8 mouse cellular contexts compared by ENCODE assay signal in the genomic region with DNA sequence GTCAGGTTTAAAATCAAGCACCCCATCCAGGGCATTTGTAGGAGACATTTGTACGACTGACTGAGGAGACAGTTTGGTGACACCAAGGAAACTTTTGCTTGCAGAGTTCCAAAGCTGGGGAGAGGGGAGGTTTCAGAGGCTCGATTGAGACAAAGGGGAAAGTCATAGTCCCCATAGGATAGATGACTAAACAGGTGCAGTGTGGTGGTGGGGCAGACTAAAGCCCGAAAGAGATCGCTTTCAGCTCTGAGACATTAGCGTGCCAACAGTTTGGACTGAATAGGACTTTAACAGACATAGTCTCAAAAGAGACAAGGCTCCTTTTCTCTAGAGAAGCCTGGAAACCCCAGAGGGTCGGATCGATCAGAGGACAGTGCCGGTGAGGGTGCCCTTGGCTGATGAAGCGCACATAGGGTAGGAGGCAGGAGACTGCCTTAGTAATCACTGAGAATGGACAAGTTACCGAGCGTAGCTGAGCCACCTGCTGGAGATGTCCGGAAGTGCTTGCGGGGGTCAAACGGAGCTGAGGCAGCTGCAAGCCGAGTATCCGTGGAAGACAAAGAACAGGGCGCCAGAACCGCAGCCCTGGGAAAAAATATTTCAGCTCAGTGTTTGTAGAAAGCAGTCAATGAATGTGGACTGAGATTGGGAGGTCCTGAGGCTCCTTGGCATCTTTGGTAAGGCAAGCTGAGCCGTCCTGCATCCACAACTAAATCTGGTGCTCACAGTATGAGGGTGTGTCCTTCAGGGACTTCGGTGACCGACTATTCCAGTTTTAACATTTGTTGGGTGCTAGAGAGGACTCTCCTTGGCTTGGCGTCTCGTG.
A peak's percentile ranks its signal among the peaks of the same experiment; 100 is the strongest.
DNase-seq lines count a peak whose midpoint lies in the region; ATAC-seq and TF ChIP-seq lines count a peak whose summit lies in the region.

No protein-coding gene starts in this region.

- H3K4me3 ChIP-seq in embryonic facial prominence, embryonic 13.5 days: peak overlapping the region; percentile 30
- H3K4me3 ChIP-seq in lung, embryonic 14.5 days (ENCODE audit: low read depth, low read length): peak overlapping the region; percentile 26

- peak overlapping the region; percentile 56 for H3K4me2 ChIP-seq in embryonic facial prominence, embryonic 13.5 days
- H3K4me2 ChIP-seq in lung, embryonic 14.5 days: peak overlapping the region; percentile 66

- H3K9me3 ChIP-seq in embryonic facial prominence, embryonic 13.5 days: no peaks in the 10 kb centered on the region
- H3K9me3 ChIP-seq in lung, embryonic 14.5 days (ENCODE audit: low read depth, low read length): no peaks in the 10 kb centered on the region

- DNase-seq in B cell, adult 2 months: peak; percentile 55 to 61
- DNase-seq in adrenal gland, adult 2 months: peak; percentile 65
- peak; percentile 77 to 83 for DNase-seq in heart, postnatal 10 days
- peak; percentile 14 to 60 for DNase-seq in layer of hippocampus, adult 8-10 months (ENCODE audit: low spot score in 2 of 2)
- peak; percentile 93 for DNase-seq in lung, embryonic 14.5 days
- peak; percentile 10 for DNase-seq in ovary, adult 18-20 months (ENCODE audit: low spot score)
- peak; percentile 50 to 72 for DNase-seq in urinary bladder, adult 18-20 months (ENCODE audit: low spot score in 2 of 2)

- no peaks in the 10 kb centered on the region for H3K36me3 ChIP-seq in embryonic facial prominence, embryonic 13.5 days
- H3K36me3 ChIP-seq in lung, embryonic 14.5 days (ENCODE audit: insufficient read depth): no peaks in the 10 kb centered on the region

- peaks cover 15% of the 10 kb centered on the region for H3K4me1 ChIP-seq in embryonic facial prominence, embryonic 13.5 days
- no peaks in the 10 kb centered on the region for H3K4me1 ChIP-seq in lung, embryonic 14.5 days (ENCODE audit: insufficient read depth)

- H3K27me3 ChIP-seq in embryonic facial prominence, embryonic 13.5 days: no peaks in the 10 kb centered on the region
- no peaks in the 10 kb centered on the region for H3K27me3 ChIP-seq in lung, embryonic 14.5 days (ENCODE audit: insufficient read depth, low read length)

- H3K27ac ChIP-seq in embryonic facial prominence, embryonic 13.5 days: no peak overlapping the region
- H3K27ac ChIP-seq in lung, embryonic 14.5 days (ENCODE audit: low read depth): no peak overlapping the region

- TF ChIP-seq CTCF in lung, embryonic 14.5 days (IDR thresholded peaks at IDR 0.05; ENCODE audit: low read depth): peak; percentile 88

- WGBS in embryonic facial prominence, embryonic 13.5 days: 29% methylated on average over 23 of the region's 23 CpGs
- 24% methylated on average over 23 of the region's 23 CpGs for WGBS in lung, embryonic 14.5 days

- ATAC-seq in embryonic facial prominence, embryonic 13.5 days (ENCODE audit: insufficient number of reproducible peaks, insufficient read depth, low FRiP score, low TSS enrichment, low read depth): no peak
- peak; percentile 79 for ATAC-seq in lung, embryonic 14.5 days (ENCODE audit: insufficient read depth)

- H3K9ac ChIP-seq in embryonic facial prominence, embryonic 13.5 days: peak overlapping the region; percentile 58
- peak overlapping the region; percentile 50 for H3K9ac ChIP-seq in lung, embryonic 14.5 days

- intact Hi-C loops in heart, postnatal 10 days (cut with DNase I): loop anchor here (5.0 kb wide), 1 partner anchor 184 kb away; no protein-coding TSS in a partner anchor

Comparison
In these comparisons a context has a peak if more than half of its experiments do, and no peak if none do; other contexts are left out.
1. DNase-seq: peak in every context shown above with its lines; median percentile 93 in lung, embryonic 14.5 days; 80 in heart, postnatal 10 days; 65 in adrenal gland, adult 2 months; 61 in urinary bladder, adult 18-20 months; 58 in B cell, adult 2 months; 37 in layer of hippocampus, adult 8-10 months; 10 in ovary, adult 18-20 months.